Mouse (Mus musculus) liver (tissue): ENCODE measurements at regions not wholly inside any gene's neighbourhood (a gene's known extent, or its start where the extent isn't known, plus 50 kb on each side); places are given as distances from the start of the nearest gene placed in this dataset.

Source experiments
- DNase-seq: peaks from one replicate; pipeline ENCODE4 v3.0.0-alpha.2; 2020; ENCODE audit warnings: mixed read lengths

DNA sequence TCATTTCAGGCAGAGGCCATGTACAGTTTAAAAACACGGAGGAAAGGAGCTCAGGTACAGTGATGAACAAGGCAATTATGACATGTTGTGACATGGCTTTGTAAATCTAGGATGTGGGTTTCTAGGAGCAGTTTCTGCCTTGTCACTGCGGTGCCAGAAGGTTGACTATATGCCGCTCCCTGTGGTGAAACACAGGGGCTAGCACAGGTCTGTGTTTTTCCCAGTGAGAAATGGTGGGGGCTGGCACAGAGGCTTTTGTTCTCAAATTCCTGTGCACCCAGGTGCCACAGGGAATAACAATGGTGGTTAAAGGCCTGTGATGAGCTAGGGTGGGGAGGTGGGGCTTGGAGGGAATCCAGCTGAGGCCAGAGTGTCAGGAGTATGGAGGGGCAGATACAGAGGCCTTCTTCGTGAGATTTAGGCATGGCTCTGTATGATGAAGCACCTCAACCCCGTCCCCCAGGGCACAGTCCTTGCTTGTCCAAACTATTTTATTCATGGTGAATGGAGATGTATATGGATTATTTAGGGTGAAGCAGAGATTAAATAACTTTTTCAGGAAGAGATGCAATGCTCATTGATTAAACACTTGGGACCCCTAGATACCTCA lies 80.0 kb upstream of the Inhba start:
- DNase-seq: no peak

DNA sequence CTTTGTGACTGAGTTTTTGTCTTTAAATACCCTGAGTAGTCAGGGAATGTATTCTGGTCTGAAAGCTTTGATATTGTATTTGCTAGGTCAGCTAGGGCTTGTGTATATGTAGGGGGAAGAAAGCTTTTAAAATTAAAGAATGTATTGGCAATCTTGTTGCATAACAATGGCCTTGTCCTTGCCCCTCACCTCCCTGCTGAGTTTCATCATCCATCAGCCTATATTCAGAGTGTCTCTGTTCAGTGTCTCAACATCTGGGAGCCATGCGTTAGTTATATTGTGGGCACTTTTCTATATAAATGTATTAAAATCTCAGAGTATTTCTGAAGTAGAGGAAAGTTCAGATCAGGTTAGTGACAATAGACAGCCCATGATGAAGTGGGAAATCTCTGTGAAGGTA lies 76.0 kb upstream of the Inhba start:
- DNase-seq: no peak

DNA sequence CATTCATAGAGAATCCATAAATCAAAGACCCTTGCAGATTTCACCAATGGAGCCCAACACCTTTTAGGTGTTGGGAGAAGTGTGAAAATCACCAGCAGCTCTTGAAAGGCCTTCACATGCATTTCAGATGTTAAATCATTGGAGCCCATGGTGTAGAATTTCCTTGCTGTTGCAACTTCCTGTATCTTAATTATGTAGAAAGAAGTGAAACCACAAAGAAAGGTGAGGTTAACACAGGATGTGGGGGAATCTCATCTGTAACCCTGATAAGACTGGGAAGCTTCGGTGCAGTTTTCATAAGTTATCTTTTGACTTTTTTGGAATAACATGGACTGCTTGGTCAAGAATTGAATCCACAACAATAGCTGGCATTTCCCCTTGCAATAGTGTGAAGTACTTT lies 75.5 kb upstream of the Inhba start:
- DNase-seq: no peak

DNA sequence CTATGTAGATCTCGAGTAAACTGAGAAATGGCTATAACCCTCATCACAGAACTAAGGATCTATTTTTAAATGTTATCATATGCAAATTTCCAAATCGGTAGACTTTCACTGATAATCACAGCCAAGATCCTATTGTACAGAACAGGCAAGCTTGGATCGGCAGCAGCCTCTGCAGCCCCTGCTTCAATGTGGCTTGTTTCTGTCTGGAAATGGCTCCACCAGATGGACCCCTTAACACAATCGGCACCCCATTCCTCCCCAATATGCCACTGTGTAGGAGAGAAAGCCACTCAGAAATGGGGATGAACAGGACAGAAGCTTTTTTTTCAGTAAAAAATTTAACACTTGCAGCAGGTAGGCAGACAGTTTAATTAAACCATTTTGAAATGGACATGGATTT lies 61.5 kb upstream of the Inhba start:
- no peak for DNase-seq

DNA sequence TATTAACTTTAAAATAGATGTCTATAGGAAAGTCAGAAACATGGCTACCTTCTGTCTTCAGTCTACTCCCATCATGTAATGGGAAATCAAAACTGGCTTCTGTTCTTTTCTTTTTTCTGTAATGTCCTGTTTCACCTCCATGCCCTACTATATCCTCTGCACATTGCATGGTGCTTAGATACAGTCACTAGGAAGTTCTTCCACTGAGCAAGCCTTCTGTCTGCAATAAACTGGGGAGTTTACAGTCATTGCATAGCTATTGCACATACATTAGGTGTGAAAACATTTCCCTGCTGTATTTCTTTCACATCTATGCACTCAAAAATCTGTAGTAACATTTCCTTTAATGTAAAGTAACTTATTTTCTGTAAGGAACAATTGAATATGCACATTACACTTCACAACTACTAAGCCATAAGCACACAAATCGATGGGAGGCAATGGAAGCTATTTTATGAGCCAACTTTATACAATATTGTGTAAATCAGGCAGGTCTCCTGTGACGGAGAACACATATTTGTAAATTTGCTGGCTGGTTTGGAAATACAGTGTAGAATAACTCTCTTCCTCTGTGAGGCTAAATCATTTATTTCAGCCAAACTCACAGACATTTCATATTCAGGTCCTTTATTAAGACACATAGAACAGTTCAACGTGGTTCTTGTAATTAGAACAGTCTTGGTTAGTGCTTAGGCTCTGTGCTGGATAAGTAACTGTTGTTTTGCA lies 60.6 kb upstream of the Inhba start:
- DNase-seq: no peak
